Mouse (Mus musculus) embryonic fibroblast, embryonic 13.5 days (primary cell): ENCODE measurements around the gene Slc26a8.

ENCODE experiments used
- CTCF ChIP-seq: IDR thresholded peaks from 2 replicates; pipeline ENCODE4 v1.5.1; 2011; ENCODE audit warnings: mild to moderate bottlenecking, control low read depth, low read length, moderate library complexity, borderline replicate concordance; ENCODE audit not compliant: insufficient read depth
- POLR2A ChIP-seq: IDR thresholded peaks from 2 replicates; pipeline ENCODE4 v1.6.1; 2011; ENCODE audit warnings: low read depth, mild to moderate bottlenecking, control low read depth, low read length, moderate library complexity

DNA sequence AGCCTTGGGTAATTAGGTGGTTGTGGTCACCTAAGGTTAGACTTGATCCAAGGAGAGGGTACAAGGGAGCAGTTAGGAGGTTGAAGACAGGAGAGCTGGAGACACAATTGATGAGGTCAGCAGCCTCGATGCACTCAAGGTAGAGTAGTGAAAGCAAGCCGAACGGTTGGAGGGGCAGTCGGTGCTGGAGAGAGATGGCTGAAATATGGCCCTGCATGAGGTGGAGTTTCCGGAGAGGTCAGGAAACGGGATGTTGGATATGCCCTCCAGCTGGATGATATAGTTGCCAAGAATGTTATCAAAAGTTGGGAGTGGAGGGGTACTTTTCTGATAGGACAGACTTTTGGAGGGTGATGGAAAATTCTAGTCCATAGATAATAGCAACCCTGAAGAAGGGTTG is 22.3 kb upstream of the Slc26a8 start:
- TF ChIP-seq CTCF (no peak), POLR2A (no peak)
